ENCODE assay signal across 8 mouse cellular contexts in the genomic region with DNA sequence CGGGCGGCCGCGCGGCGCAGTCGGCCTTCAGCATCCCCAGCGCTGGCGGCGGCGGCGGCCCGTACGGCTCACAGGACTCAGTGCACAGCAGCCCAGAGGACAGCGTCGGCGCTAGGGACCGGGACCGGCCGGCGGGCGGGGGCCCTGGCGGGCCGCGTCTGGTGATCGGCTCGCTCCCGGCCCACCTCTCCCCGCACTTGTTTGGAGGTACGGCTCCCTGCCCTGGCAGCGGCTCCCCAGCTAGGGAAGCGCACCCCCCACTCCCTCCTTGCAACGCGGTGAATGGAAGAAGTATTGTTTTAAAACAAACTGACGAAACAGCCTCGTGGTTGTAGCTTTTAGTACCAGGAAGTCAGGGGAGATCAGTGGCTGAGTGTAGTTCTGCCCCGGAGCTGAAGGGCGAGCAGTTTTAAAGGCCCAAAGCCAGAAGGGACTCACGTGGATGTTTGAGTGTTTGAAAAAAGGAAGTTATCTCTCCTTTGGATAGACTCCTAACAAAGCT. TPM values are rescaled to one million over a fixed set of nuclear protein-coding genes. Genes with fewer than 3 reads are reported as not detected.
DNase-seq lines count a peak whose midpoint lies in the region; ATAC-seq lines count a peak whose summit lies in the region.

No protein-coding gene starts in this region.

- DNase-seq in Muller cell, postnatal 12 days (ENCODE audit: inconsistent ontology term) = peak; percentile 73
- DNase-seq in cerebellum, adult 11-12 months = peak; percentile 51
- DNase-seq in heart, postnatal 4 days = peak; percentile 68
- DNase-seq in layer of hippocampus, postnatal 14 days (ENCODE audit: low spot score in 2 of 2) = peak; percentile 43 to 57
- peak; percentile 81 for DNase-seq in lung, postnatal 36 days
- DNase-seq in retina, embryonic 14.5 days (ENCODE audit: low spot score) = peak; percentile 74
- DNase-seq in thymus, postnatal 4 days = peak; percentile 71

- under 1% methylated on average over 26 of the region's 39 CpGs for WGBS in forebrain, embryonic 15.5 days

- peaks cover 47% of the 10 kb centered on the region for H3K4me1 ChIP-seq in forebrain, embryonic 15.5 days

- peak overlapping the region; percentile 98 for H3K4me3 ChIP-seq in forebrain, embryonic 15.5 days

- peak overlapping the region; percentile 55 for H3K4me2 ChIP-seq in forebrain, embryonic 15.5 days (replicated peaks)

- no peaks in the 10 kb centered on the region for H3K9me3 ChIP-seq in forebrain, embryonic 15.5 days

- H3K36me3 ChIP-seq in forebrain, embryonic 15.5 days = no peaks in the 10 kb centered on the region

- peak; percentile 12 for ATAC-seq in forebrain, embryonic 15.5 days (replicated peaks)

- H3K27ac ChIP-seq in forebrain, embryonic 15.5 days (replicated peaks) = peak overlapping the region; percentile 98

- H3K27me3 ChIP-seq in forebrain, embryonic 15.5 days = no peaks in the 10 kb centered on the region

- peak overlapping the region; percentile 91 for H3K9ac ChIP-seq in forebrain, embryonic 15.5 days (replicated peaks)

RNA-seq across cellular contexts. Expression of a gene that starts 0.6 kb away (rescaled TPM):
- polyA plus RNA-seq in forebrain, embryonic 15.5 days (2015; fragmentation: Nextera tagmentation; extraction: Ambion mirVana) = 18.4 and 22.0 TPM in 2 replicates
- total RNA-seq in heart, postnatal 4 days (2021) = 10 to 100 TPM; 20.1 to 24.3 TPM
- 10 to 100 TPM; 30.7 to 31.5 TPM for total RNA-seq in layer of hippocampus, postnatal 14 days (2021)

Comparison
In these comparisons a context has a peak if more than half of its experiments do, and no peak if none do; other contexts are left out.
1. Peak in every context shown above with its lines: DNase-seq, ATAC-seq, H3K4me3 ChIP-seq and H3K27ac ChIP-seq.